Mouse (Mus musculus): Measurements from ENCODE around the gene Emc9. TPM values are rescaled to one million over a fixed set of nuclear protein-coding genes. Genes with fewer than 3 reads are reported as not detected.

Emc9 gene
- polyA plus RNA-seq, 3 experiments from 2014 or later: 19.1 to 25.6 (median 23.3) TPM

- ATAC-seq: peak; percentile 86
These were observed 24.7 kb downstream of the Emc9 start, which contains the start of gene A730061H03Rik for GRCm38 (mm10) chr14:55560202-55561073. TSS of gene A730061H03Rik (minus strand) at chr14:55560406.

- ATAC-seq: peak; percentile 37
These were observed 25.3 kb downstream of the Emc9 start, which contains the start of gene Dcaf11 for GRCm38 (mm10) chr14:55559799-55560201. TSS of gene Dcaf11 (plus strand) at chr14:55560006.

GRCm38 (mm10) chr14:55558740-55559448 lies 26.2 kb downstream of the Emc9 start:
- ATAC-seq: no peak

- no peak for ATAC-seq
These were observed 27.5 kb downstream of the Emc9 start for GRCm38 (mm10) chr14:55557587-55557986.

- peak; percentile 19 for ATAC-seq
These were observed 28.1 kb downstream of the Emc9 start for GRCm38 (mm10) chr14:55557003-55557402.

GRCm38 (mm10) chr14:55555788-55556187 lies 29.3 kb downstream of the Emc9 start:
- no peak for ATAC-seq

GRCm38 (mm10) chr14:55554635-55555034 lies 30.5 kb downstream of the Emc9 start:
- ATAC-seq: no peak

- no peak for ATAC-seq
These were observed 33.3 kb downstream of the Emc9 start for GRCm38 (mm10) chr14:55551794-55552193.

GRCm38 (mm10) chr14:55551347-55551746 lies 33.8 kb downstream of the Emc9 start:
- no peak for ATAC-seq

- ATAC-seq: no peak
These were observed 34.9 kb downstream of the Emc9 start for GRCm38 (mm10) chr14:55550191-55550590.

- ATAC-seq: no peak
These were observed 40.8 kb downstream of the Emc9 start for GRCm38 (mm10) chr14:55544334-55544733.

GRCm38 (mm10) chr14:55542268-55542667 lies 42.8 kb downstream of the Emc9 start:
- no peak for ATAC-seq

- ATAC-seq: peak; percentile 29
These were observed 44.2 kb downstream of the Emc9 start for GRCm38 (mm10) chr14:55540787-55541321.

GRCm38 (mm10) chr14:55540067-55540786 lies 44.9 kb downstream of the Emc9 start, which contains the start of gene Pck2:
TSS of gene Pck2 (plus strand) at chr14:55540266.
- peak; percentile 69 for ATAC-seq

- ATAC-seq: no peak
These were observed 48.9 kb downstream of the Emc9 start for GRCm38 (mm10) chr14:55536116-55536745.

Other genes with a start within 250 kb of the Emc9 start
- 10 to 100 TPM; 37.3 to 38.7 (median 37.4) TPM for gene Dhrs4, start 106.5 kb downstream of the Emc9 start, polyA plus RNA-seq (2017; shearing (Covaris generic))
- not detected for gene Carmil3, start 94.7 kb downstream of the Emc9 start, polyA plus RNA-seq (2017; shearing (Covaris generic))
- not detected for gene Cpne6, start 74.9 kb downstream of the Emc9 start, polyA plus RNA-seq (2017; shearing (Covaris generic))
- gene Nrl, start 60.3 kb downstream of the Emc9 start, polyA plus RNA-seq (2017; shearing (Covaris generic)): under 1 TPM in 1 of 3 experiments, not detected in 2; 0.08 TPM
- 10 to 100 TPM; 31.9 to 37.5 (median 35.9) TPM for gene Pck2, start 45.0 kb downstream of the Emc9 start, polyA plus RNA-seq (2017; shearing (Covaris generic))
- gene Dcaf11, start 25.3 kb downstream of the Emc9 start, polyA plus RNA-seq (2017; shearing (Covaris generic)): 100 to 1,000 TPM in 1 of 3 experiments, 10 to 100 TPM in 2; 73.9 to 107 (median 81.0) TPM
- 1 to 10 TPM; 1.4 to 3.2 (median 3.2) TPM for gene A730061H03Rik, start 24.9 kb downstream of the Emc9 start, polyA plus RNA-seq (2017; shearing (Covaris generic))
- not detected for gene Fitm1, start 9.7 kb downstream of the Emc9 start, polyA plus RNA-seq (2017; shearing (Covaris generic))
- gene Psme1, start 7.2 kb downstream of the Emc9 start, polyA plus RNA-seq (2017; shearing (Covaris generic)): 100 to 1,000 TPM; 667 to 812 (median 693) TPM
- 1,000 to 10,000 TPM in 1 of 3 experiments, 100 to 1,000 TPM in 2; 828 to 1,360 (median 869) TPM for gene Psme2, start 5.8 kb upstream of the Emc9 start, polyA plus RNA-seq (2017; shearing (Covaris generic))
- 10 to 100 TPM; 26.7 to 37.2 (median 35.3) TPM for gene Rnf31, start 6.4 kb upstream of the Emc9 start, polyA plus RNA-seq (2017; shearing (Covaris generic))
- gene Irf9, start 18.3 kb upstream of the Emc9 start, polyA plus RNA-seq (2017; shearing (Covaris generic)): 100 to 1,000 TPM; 120 to 174 (median 141) TPM
- 1 to 10 TPM in 2 of 3 experiments, not detected in 1; 2.7 to 4.0 TPM for gene Rec8, start 32.7 kb upstream of the Emc9 start, polyA plus RNA-seq (2017; shearing (Covaris generic))
- 10 to 100 TPM; 21.1 to 39.8 (median 36.3) TPM for gene Ipo4, start 50.7 kb upstream of the Emc9 start, polyA plus RNA-seq (2017; shearing (Covaris generic))
- gene Gm49378, start 52.6 kb upstream of the Emc9 start, polyA plus RNA-seq (2017; shearing (Covaris generic)): 1 to 10 TPM in 2 of 3 experiments, under 1 TPM in 1; 0.44 to 2.8 (median 2.5) TPM
- gene Tm9sf1, start 58.5 kb upstream of the Emc9 start, polyA plus RNA-seq (2017; shearing (Covaris generic)): 10 to 100 TPM; 36.3 to 45.0 (median 39.3) TPM
- 1 to 10 TPM in 2 of 3 experiments, under 1 TPM in 1; 0.68 to 2.2 (median 1.2) TPM for gene Tssk4, start 64.9 kb upstream of the Emc9 start, polyA plus RNA-seq (2017; shearing (Covaris generic))
- gene Mdp1, start 75.2 kb upstream of the Emc9 start, polyA plus RNA-seq (2017; shearing (Covaris generic)): 100 to 1,000 TPM in 1 of 3 experiments, 10 to 100 TPM in 2; 89.2 to 101 (median 95.6) TPM
- gene Gmpr2, start 86.6 kb upstream of the Emc9 start, polyA plus RNA-seq (2017; shearing (Covaris generic)): 10 to 100 TPM; 25.8 to 33.9 (median 29.9) TPM
- 100 to 1,000 TPM; 335 to 412 (median 375) TPM for gene Nedd8, start 86.8 kb upstream of the Emc9 start, polyA plus RNA-seq (2017; shearing (Covaris generic))
- gene Tinf2, start 96.5 kb upstream of the Emc9 start, polyA plus RNA-seq (2017; shearing (Covaris generic)): 10 to 100 TPM; 26.4 to 30.7 (median 30.2) TPM
- not detected for gene Tgm1, start 128.6 kb upstream of the Emc9 start, polyA plus RNA-seq (2017; shearing (Covaris generic))
- gene Rabggta, start 137.0 kb upstream of the Emc9 start, polyA plus RNA-seq (2017; shearing (Covaris generic)): 10 to 100 TPM; 40.8 to 75.9 (median 62.1) TPM
- gene Dhrs1, start 160.4 kb upstream of the Emc9 start, polyA plus RNA-seq (2017; shearing (Covaris generic)): 10 to 100 TPM; 32.4 to 57.8 (median 46.5) TPM
- gene Nop9, start 160.4 kb upstream of the Emc9 start, polyA plus RNA-seq (2017; shearing (Covaris generic)): 1 to 10 TPM; 4.1 to 8.4 (median 5.4) TPM
- not detected for gene Cideb, start 173.2 kb upstream of the Emc9 start, polyA plus RNA-seq (2017; shearing (Covaris generic))
- not detected for gene Ltb4r2, start 176.1 kb upstream of the Emc9 start, polyA plus RNA-seq (2017; shearing (Covaris generic))
- gene Ltb4r1, start 180.7 kb upstream of the Emc9 start, polyA plus RNA-seq (2017; shearing (Covaris generic)): 10 to 100 TPM in 1 of 3 experiments, 1 to 10 TPM in 1, under 1 TPM in 1; 0.57 to 16.6 (median 3.8) TPM
- under 1 TPM in 1 of 3 experiments, not detected in 2; 0.29 TPM for gene Adcy4, start 198.8 kb upstream of the Emc9 start, polyA plus RNA-seq (2017; shearing (Covaris generic))
- 10 to 100 TPM; 71.9 to 99.8 (median 84.8) TPM for gene Ripk3, start 203.6 kb upstream of the Emc9 start, polyA plus RNA-seq (2017; shearing (Covaris generic))
- gene Nfatc4, start 237.8 kb upstream of the Emc9 start, polyA plus RNA-seq (2017; shearing (Covaris generic)): not detected